Mouse (Mus musculus) spleen, adult 2 months (tissue): ENCODE measurements around the gene Ak1.

Experiments
- CTCF ChIP-seq: fragments of 200-500 bp; IDR thresholded peaks from 2 replicates; pipeline ENCODE4 v1.5.1; 2011; ENCODE audit warnings: mild to moderate bottlenecking, inconsistent platforms; ENCODE audit not compliant: insufficient read depth, insufficient read length, insufficient replicate concordance; ENCODE audit errors: extremely low read depth
- POLR2A ChIP-seq: fragments of 200-500 bp; IDR thresholded peaks from 2 replicates; pipeline ENCODE4 v1.6.1; 2011; ENCODE audit warnings: low read depth, low read length, inconsistent platforms

DNA sequence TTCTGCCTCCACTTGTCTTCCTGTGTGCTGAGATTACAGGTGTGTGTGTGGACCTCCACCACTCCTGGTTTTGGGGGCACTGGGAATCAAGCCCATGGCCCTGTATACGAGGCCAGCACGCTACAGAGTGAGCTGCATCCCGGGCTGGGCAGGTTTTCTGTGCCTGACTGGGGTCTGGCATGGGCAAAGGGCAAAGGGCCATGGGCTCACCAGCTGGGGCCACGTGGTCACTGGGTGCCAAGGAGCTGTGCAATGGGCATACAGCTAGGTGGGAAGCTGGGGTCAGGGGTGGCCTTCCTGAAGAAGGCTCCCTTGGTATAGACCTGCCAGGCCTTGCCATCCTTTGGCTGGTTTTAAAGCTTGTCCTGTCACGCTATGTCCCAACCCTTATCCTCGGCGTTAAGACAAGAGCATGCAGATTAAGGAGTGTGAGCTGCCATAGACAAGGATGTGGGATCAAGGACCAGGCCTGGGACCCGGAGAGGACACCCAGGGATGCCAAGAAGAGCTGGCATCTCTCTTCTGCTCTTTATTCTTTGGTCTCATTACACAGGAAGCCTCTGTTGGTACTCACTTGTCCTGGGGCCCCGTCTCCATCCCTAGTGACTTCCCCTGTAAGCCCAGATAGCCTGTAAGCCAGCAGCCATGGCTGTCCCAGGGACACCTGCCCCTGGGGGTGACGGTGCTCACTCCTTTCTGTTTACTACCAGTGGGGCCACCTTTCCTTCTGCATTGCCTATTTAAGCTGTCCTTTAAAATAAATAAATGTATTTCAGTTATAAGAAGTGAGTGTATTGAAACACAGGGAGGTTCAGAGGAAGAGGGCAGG lies 12.9 kb downstream of the Ak1 start:
- TF ChIP-seq CTCF (no peak), POLR2A (no peak)
